In genomic region chr5:122048686-122049663, GRCm38 (mm10) we compare ENCODE assay signal across 8 mouse cellular contexts. TPM values are rescaled to one million over a fixed set of nuclear protein-coding genes. Genes with fewer than 3 reads are reported as not detected.
DNase-seq lines count a peak whose midpoint lies in the region; ATAC-seq and TF ChIP-seq lines count a peak whose summit lies in the region.

No protein-coding gene starts in this region.

- no peaks in the 10 kb centered on the region for H3K9me3 ChIP-seq in heart, embryonic 16.5 days (replicated peaks; ENCODE audit: control insufficient read depth, low read length)
- H3K9me3 ChIP-seq in limb, embryonic 15.5 days: no peaks in the 10 kb centered on the region
- H3K9me3 ChIP-seq in stomach, embryonic 15.5 days: no peaks in the 10 kb centered on the region

- H3K4me3 ChIP-seq in heart, embryonic 16.5 days (ENCODE audit: low read length): peak overlapping the region; percentile 85
- peak overlapping the region; percentile 34 for H3K4me3 ChIP-seq in embryonic fibroblast, embryonic 13.5 days (ENCODE audit: insufficient read depth, low read length)
- peak overlapping the region; percentile 78 for H3K4me3 ChIP-seq in limb, embryonic 15.5 days
- peak overlapping the region; percentile 89 for H3K4me3 ChIP-seq in stomach, embryonic 15.5 days (replicated peaks)

- H3K27me3 ChIP-seq in heart, embryonic 16.5 days (ENCODE audit: control insufficient read depth, insufficient read depth, low read length): peaks cover 15% of the 10 kb centered on the region
- H3K27me3 ChIP-seq in limb, embryonic 15.5 days: peaks cover 78% of the 10 kb centered on the region
- peaks cover 31% of the 10 kb centered on the region for H3K27me3 ChIP-seq in stomach, embryonic 15.5 days (replicated peaks)

- TF ChIP-seq CTCF in embryonic fibroblast, embryonic 13.5 days (IDR thresholded peaks at IDR 0.05; ENCODE audit: borderline replicate concordance, insufficient read depth, low read length): no peak

- H3K27ac ChIP-seq in heart, embryonic 16.5 days (ENCODE audit: low read length): no peak overlapping the region
- no peak overlapping the region for H3K27ac ChIP-seq in embryonic fibroblast, embryonic 13.5 days (ENCODE audit: insufficient read depth, low read length)
- H3K27ac ChIP-seq in limb, embryonic 15.5 days: no peak overlapping the region
- H3K27ac ChIP-seq in stomach, embryonic 15.5 days: no peak overlapping the region

- no peak for ATAC-seq in heart, embryonic 16.5 days (replicated peaks; ENCODE audit: extremely low read depth, insufficient read depth, low FRiP score)
- ATAC-seq in limb, embryonic 15.5 days (ENCODE audit: insufficient number of reproducible peaks, low FRiP score, low TSS enrichment, low read depth): no peak
- ATAC-seq in stomach, embryonic 15.5 days (ENCODE audit: insufficient read depth, low FRiP score, low read depth): 0 out of 2 replicates have a peak, but pooled peaks have one; percentile 15

- DNase-seq in heart, postnatal 10 days: no peak
- DNase-seq in ZHBTc4 (ENCODE audit: low read depth, low spot score): peak; percentile 66
- no peak for DNase-seq in left cerebral cortex, postnatal 36 days (ENCODE audit: low spot score in 2 of 2)
- no peak for DNase-seq in layer of hippocampus, adult 9-10 months (ENCODE audit: low spot score)

- WGBS in heart, embryonic 16.5 days: 1% methylated on average over 52 of the region's 52 CpGs
- 1% methylated on average over 49 of the region's 52 CpGs for WGBS in limb, embryonic 15.5 days
- WGBS in stomach, embryonic 15.5 days: 3% methylated on average over 52 of the region's 52 CpGs

- H3K9ac ChIP-seq in heart, embryonic 16.5 days (ENCODE audit: low read length): peak overlapping the region; percentile 89
- 0 out of 2 replicates have a peak overlapping the region, but pooled peaks have one; percentile 62 for H3K9ac ChIP-seq in limb, embryonic 15.5 days
- H3K9ac ChIP-seq in stomach, embryonic 15.5 days: peak overlapping the region; percentile 51

- intact Hi-C loops in heart, postnatal 10 days (cut with DNase I): no loop called here
- intact Hi-C loops in left cerebral cortex, postnatal 36 days (cut with DNase I): loop anchor here (2.0 to 5.0 kb wide), 2 partner anchors 48 to 162 kb away; no protein-coding TSS in a partner anchor

- H3K36me3 ChIP-seq in heart, embryonic 16.5 days (ENCODE audit: control insufficient read depth, insufficient read depth): no peaks in the 10 kb centered on the region
- H3K36me3 ChIP-seq in limb, embryonic 15.5 days: no peaks in the 10 kb centered on the region
- H3K36me3 ChIP-seq in stomach, embryonic 15.5 days: no peaks in the 10 kb centered on the region

- H3K4me1 ChIP-seq in heart, embryonic 16.5 days (ENCODE audit: control insufficient read depth, insufficient read depth, low read length): peaks cover 15% of the 10 kb centered on the region
- no peaks in the 10 kb centered on the region for H3K4me1 ChIP-seq in embryonic fibroblast, embryonic 13.5 days (ENCODE audit: control insufficient read depth, insufficient read depth, low read length)
- H3K4me1 ChIP-seq in limb, embryonic 15.5 days: peaks cover 31% of the 10 kb centered on the region
- peaks cover 36% of the 10 kb centered on the region for H3K4me1 ChIP-seq in stomach, embryonic 15.5 days

- TF ChIP-seq POLR2A in embryonic fibroblast, embryonic 13.5 days (IDR thresholded peaks at IDR 0.05; ENCODE audit: low read depth, low read length): no peak

- H3K4me2 ChIP-seq in heart, embryonic 16.5 days (ENCODE audit: low read depth, low read length): peak overlapping the region; percentile 92
- peak overlapping the region; percentile 84 for H3K4me2 ChIP-seq in limb, embryonic 15.5 days
- H3K4me2 ChIP-seq in stomach, embryonic 15.5 days: peak overlapping the region; percentile 82

RNA-seq across cellular contexts. Expression of gene Cux2, which starts 0.9 kb away (rescaled TPM):
- polyA plus RNA-seq in heart, embryonic 16.5 days (2015; fragmentation: Nextera tagmentation; extraction: Ambion mirVana): 3.0 and 3.7 TPM in 2 replicates
- 10 to 100 TPM; 13.1 to 17.5 TPM for total RNA-seq in heart, postnatal 10 days (2021)
- polyA plus RNA-seq in embryonic fibroblast, embryonic 13.5 days (2011; ENCODE audit: insufficient read length, low read depth, missing spikeins): 1.0 TPM in 1 of 2 replicates, not detected in the other
- 2.0 and 2.5 TPM in 2 replicates for polyA plus RNA-seq in limb, embryonic 15.5 days (2015; fragmentation: Nextera tagmentation; extraction: Ambion mirVana)
- 5.8 and 6.2 TPM in 2 replicates for polyA plus RNA-seq in stomach, embryonic 15.5 days (2015; fragmentation: Nextera tagmentation; extraction: Ambion mirVana)
- 100 to 1,000 TPM; 187 to 216 TPM for total RNA-seq in left cerebral cortex, postnatal 36 days (2021)

RNA-seq across cellular contexts. Expression of gene Myl2, which starts 51.8 kb away (rescaled TPM):
- polyA plus RNA-seq in heart, embryonic 16.5 days (2015; fragmentation: Nextera tagmentation; extraction: Ambion mirVana): 7,978 and 9,755 TPM in 2 replicates
- over 10,000 TPM; 18,908 to 21,159 TPM for total RNA-seq in heart, postnatal 10 days (2021)
- polyA plus RNA-seq in embryonic fibroblast, embryonic 13.5 days (2011; ENCODE audit: insufficient read length, low read depth, missing spikeins): 0.76 TPM in 1 of 2 replicates, not detected in the other
- 6.5 and 27.8 TPM in 2 replicates for polyA plus RNA-seq in limb, embryonic 15.5 days (2015; fragmentation: Nextera tagmentation; extraction: Ambion mirVana)
- polyA plus RNA-seq in stomach, embryonic 15.5 days (2015; fragmentation: Nextera tagmentation; extraction: Ambion mirVana): 4.6 and 12.9 TPM in 2 replicates
- 1 to 10 TPM; 1.3 to 1.6 TPM for total RNA-seq in left cerebral cortex, postnatal 36 days (2021)

Comparison
In these comparisons a context has a peak if more than half of its experiments do, and no peak if none do; other contexts are left out.
1. H3K4me3 ChIP-seq: peak in every context shown above with its lines; median percentile 89 in stomach, embryonic 15.5 days; 85 in heart, embryonic 16.5 days; 78 in limb, embryonic 15.5 days; 34 in embryonic fibroblast, embryonic 13.5 days.
2. RNA of gene Myl2, which starts 51.8 kb away (polyA plus RNA-seq): 7,978 to 9,755 TPM in heart, embryonic 16.5 days; 4.6 to 12.9 TPM in stomach, embryonic 15.5 days, 6.5 to 27.8 TPM in limb, embryonic 15.5 days and 0.76 TPM in embryonic fibroblast, embryonic 13.5 days; every median in the first group is over 100 times any median in the second.
3. Peak in every context shown above with its lines, with median percentiles within 50 percentile points of each other: H3K4me2 ChIP-seq and H3K9ac ChIP-seq.